8 mouse cellular contexts compared by ENCODE assay signal in genomic region chr14:56667969-56668802, GRCm38 (mm10). TPM values are rescaled to one million over a fixed set of nuclear protein-coding genes. Genes with fewer than 3 reads are reported as not detected.
DNase-seq lines count a peak whose midpoint lies in the region; ATAC-seq lines count a peak whose summit lies in the region.

TSS of gene Mphosph8 (plus strand) at chr14:56668248.

- peak within 1 kb of the TSS; percentile 93 for H3K4me3 ChIP-seq in hindbrain, embryonic 16.5 days (ENCODE audit: low read length)
- peak within 1 kb of the TSS; percentile 73 for H3K4me3 ChIP-seq in macrophage (ENCODE audit: inconsistent target)

- H3K27me3 ChIP-seq in hindbrain, embryonic 16.5 days (replicated peaks; ENCODE audit: control insufficient read depth, insufficient read depth, low read length) = no peaks in the 10 kb centered on the region

- ATAC-seq in hindbrain, embryonic 16.5 days = peak; percentile 100

- peaks cover 40% of the 10 kb centered on the region for H3K79me2 ChIP-seq in macrophage (ENCODE audit: inconsistent target)

- DNase-seq in WW6 (ENCODE audit: low read depth, low spot score) = peak; percentile 99
- peak; percentile 100 for DNase-seq in cerebellum, postnatal 4 days (ENCODE audit: low spot score in 2 of 2)
- peak; percentile 100 for DNase-seq in gastrocnemius, adult 18-20 months (ENCODE audit: low spot score)
- DNase-seq in left cerebral cortex, adult 18-20 months (ENCODE audit: low spot score in 2 of 2) = peak; percentile 100
- DNase-seq in right cerebral cortex, adult 18-20 months = peak; percentile 100
- DNase-seq in urinary bladder, postnatal 10 days (ENCODE audit: low spot score) = peak; percentile 97

- H3K9ac ChIP-seq in hindbrain, embryonic 16.5 days (ENCODE audit: low read depth, low read length) = peak within 1 kb of the TSS; percentile 87

- no peaks in the 10 kb centered on the region for H3K9me3 ChIP-seq in hindbrain, embryonic 16.5 days (ENCODE audit: control insufficient read depth, low read length)

- peaks cover 19% of the 10 kb centered on the region for H3K4me1 ChIP-seq in hindbrain, embryonic 16.5 days (ENCODE audit: control insufficient read depth, insufficient read depth, low read depth, low read length)

- H3K4me2 ChIP-seq in hindbrain, embryonic 16.5 days (ENCODE audit: low read length) = peak within 1 kb of the TSS; percentile 80

- H3K27ac ChIP-seq in hindbrain, embryonic 16.5 days (ENCODE audit: low read depth, low read length) = peak within 1 kb of the TSS; percentile 95
- peak within 1 kb of the TSS; percentile 64 for H3K27ac ChIP-seq in macrophage

- H3K36me3 ChIP-seq in hindbrain, embryonic 16.5 days (ENCODE audit: control insufficient read depth, insufficient read depth, low read length) = peaks cover 6% of the 10 kb centered on the region; the same call in 1 of the 2 replicates
- H3K36me3 ChIP-seq in macrophage (ENCODE audit: inconsistent target) = peaks cover 10% of the 10 kb centered on the region; the same call in 1 of the 2 replicates

- under 1% methylated on average over 70 of the region's 70 CpGs for WGBS in hindbrain, embryonic 16.5 days
- WGBS in macrophage (ENCODE audit: missing documents) = under 1% methylated on average over 70 of the region's 70 CpGs

RNA-seq across cellular contexts. Expression of gene Mphosph8, which starts in this region (rescaled TPM):
- 10 to 100 TPM; 12.3 to 14.4 TPM for total RNA-seq in gastrocnemius, adult 18-20 months (2021)
- polyA plus RNA-seq in hindbrain, embryonic 16.5 days (2015; fragmentation: Nextera tagmentation; extraction: Ambion mirVana) = 35.0 and 36.1 TPM in 2 replicates
- 10 to 100 TPM; 54.8 to 60.2 TPM for total RNA-seq in left cerebral cortex, adult 18-20 months (2021)
- 10 to 100 TPM; 14.5 to 81.0 (median 47.7) TPM for total RNA-seq in macrophage (2018; cell fraction: chromatin; rRNA removed)
- 10 to 100 TPM in 21 of 26 experiments, 1 to 10 TPM in 5; 6.3 to 19.6 (median 14.6) TPM for total RNA-seq in macrophage (2018; cell fraction: cytosol; rRNA removed)
- total RNA-seq in macrophage (2018; cell fraction: nucleus; rRNA removed) = 10 to 100 TPM; 11.0 to 65.6 (median 19.3) TPM
- polyA plus RNA-seq in macrophage (2018) = 16.9 to 40.3 TPM (median 27.7 TPM) in 3 replicates

Comparison
In these comparisons a context has a peak if more than half of its experiments do, and no peak if none do; other contexts are left out.
1. Peak in every context shown above with its lines: DNase-seq, ATAC-seq, H3K4me3 ChIP-seq and H3K27ac ChIP-seq.